Mouse (Mus musculus) stomach, postnatal 0 days (tissue): Measurements from ENCODE around the gene Vmn1r148.
"Not testable (repeated sequence)": the region's sequence is repeated elsewhere in the genome, so short reads cannot be mapped to it uniquely, and the experiment has no call there.

Source experiments
- CTCF ChIP-seq: IDR thresholded peaks from 2 replicates; pipeline ENCODE4 v1.5.1; 2016; ENCODE audit warnings: antibody characterized with exemption, low read depth, mild to moderate bottlenecking, moderate library complexity
- EP300 ChIP-seq: optimal IDR thresholded peaks from 2 replicates; pipeline ENCODE3; 2016; ENCODE audit warnings: antibody characterized with exemption

GRCm38 (mm10) chr7:22413283-22413682, at the start of gene Vmn1r148:
- not testable (repeated sequence) for TF ChIP-seq EP300, CTCF
